Mouse (Mus musculus): Measurements from ENCODE around the gene Mipep. TPM values are rescaled to one million over a fixed set of nuclear protein-coding genes. Genes with fewer than 3 reads are reported as not detected.

Mipep gene
- total RNA-seq (2023) = 6.5 and 10.6 TPM in 2 replicates

GRCm38 (mm10) chr14:60784427-60785315, at the start of gene Mipep:
Gene Mipep, plus strand, starts transcription at chr14:60784573.

GRCm38 (mm10) chr14:60767884-60768283, 16.5 kb upstream of the Mipep start, which contains the start of gene C1qtnf9:
Gene C1qtnf9, plus strand, starts transcription at chr14:60768134.

Other genes with a start within 250 kb of the Mipep start
- gene Spata13, start 150.6 kb upstream of the Mipep start, total RNA-seq (2023) = 36.5 and 59.6 TPM in 2 replicates
- gene C1qtnf9, start 16.4 kb upstream of the Mipep start, total RNA-seq (2023) = 0.32 TPM in 1 of 2 replicates, not detected in the other

All from neutrophil, adult 65 days (primary cell).